Mouse (Mus musculus) E14TG2a.4 (cell line): Measurements from ENCODE around the gene Gm49711.

ENCODE experiments used
- CTCF ChIP-seq: conservative IDR thresholded peaks from 2 replicates; pipeline ENCODE4 v1.5.1; 2014; ENCODE audit warnings: low read length
- NANOG ChIP-seq: IDR thresholded peaks from 2 replicates; pipeline ENCODE4 v1.6.1; 2014; ENCODE audit warnings: borderline replicate concordance, low read length, mixed read lengths
- POU5F1 ChIP-seq: IDR thresholded peaks from 2 replicates; pipeline ENCODE4 v1.6.1; 2014; ENCODE audit warnings: low read length, borderline replicate concordance

- no peak for TF ChIP-seq CTCF
- TF ChIP-seq POU5F1, result no peak
- no peak for TF ChIP-seq NANOG
Observed at GRCm38 (mm10) chr16:92147631-92148366, 89.7 kb downstream of the Gm49711 start.
